Mouse (Mus musculus): ENCODE measurements around the gene Cpm. TPM values are rescaled to one million over a fixed set of nuclear protein-coding genes. Genes with fewer than 3 reads are reported as not detected.
"Not testable (repeated sequence)": the region's sequence is repeated elsewhere in the genome, so short reads cannot be mapped to it uniquely, and the experiment has no call there.

The Cpm gene
- polyA plus RNA-seq, 1 experiment from 2014 or later: 2.4 TPM

- 87% methylated on average over 9 of the region's 9 CpGs for WGBS
These were observed 83.0 kb downstream of the Cpm start for GRCm38 (mm10) chr10:117712191-117712754.

GRCm38 (mm10) chr10:117712871-117713270, 83.6 kb downstream of the Cpm start:
- no peak overlapping the region for H3K4me2 ChIP-seq
- 90% methylated on average over 9 of the region's 9 CpGs for WGBS
- no peaks in the 10 kb centered on the region for H3K36me3 ChIP-seq
- no peak overlapping the region for H3K27ac ChIP-seq
- H3K27me3 ChIP-seq: no peaks in the 10 kb centered on the region
- H3K4me3 ChIP-seq: no peak overlapping the region
- H3K9me3 ChIP-seq (replicated peaks): no peaks in the 10 kb centered on the region
- H3K9ac ChIP-seq: no peak overlapping the region
- peaks cover 19% of the 10 kb centered on the region for H3K4me1 ChIP-seq (replicated peaks)
- no peak for ATAC-seq (replicated peaks; ENCODE audit: insufficient number of reproducible peaks, insufficient read depth, low FRiP score, low read depth)

More at GRCm38 (mm10) chr10:117712191-117712754, 83.0 kb downstream of the Cpm start:
- no peak overlapping the region for H3K4me3 ChIP-seq
- H3K9ac ChIP-seq: no peak overlapping the region
- no peak overlapping the region for H3K27ac ChIP-seq
- ATAC-seq (replicated peaks; ENCODE audit: insufficient number of reproducible peaks, insufficient read depth, low FRiP score, low read depth): no peak
- no peaks in the 10 kb centered on the region for H3K27me3 ChIP-seq
- H3K4me2 ChIP-seq: no peak overlapping the region
- peaks cover 5% of the 10 kb centered on the region; the same call in 1 of the 2 replicates for H3K36me3 ChIP-seq
- H3K4me1 ChIP-seq (replicated peaks): peaks cover 16% of the 10 kb centered on the region
- no peaks in the 10 kb centered on the region for H3K9me3 ChIP-seq (replicated peaks)

GRCm38 (mm10) chr10:117713466-117713865, 84.2 kb downstream of the Cpm start:
- WGBS: 90% methylated on average over 8 of the region's 8 CpGs
- Histone ChIP-seq H3K4me3 (no peak overlapping the region), H3K27me3 (no peaks in the 10 kb centered on the region), H3K9ac (no peak overlapping the region), H3K4me1 (replicated peaks) (peaks cover 24% of the 10 kb centered on the region), H3K9me3 (replicated peaks) (no peaks in the 10 kb centered on the region), H3K4me2 (no peak overlapping the region), H3K27ac (no peak overlapping the region), H3K36me3 (no peaks in the 10 kb centered on the region)
- ATAC-seq (replicated peaks; ENCODE audit: insufficient number of reproducible peaks, insufficient read depth, low FRiP score, low read depth): no peak

- 83% methylated on average over 3 of the region's 3 CpGs for WGBS
- Histone ChIP-seq H3K4me2 (no peak overlapping the region), H3K36me3 (no peaks in the 10 kb centered on the region), H3K4me1 (replicated peaks) (peaks cover 20% of the 10 kb centered on the region), H3K27ac (no peak overlapping the region), H3K4me3 (no peak overlapping the region), H3K27me3 (no peaks in the 10 kb centered on the region), H3K9me3 (replicated peaks) (no peaks in the 10 kb centered on the region), H3K9ac (no peak overlapping the region)
- ATAC-seq (replicated peaks; ENCODE audit: insufficient number of reproducible peaks, insufficient read depth, low FRiP score, low read depth): no peak
These were observed 84.8 kb downstream of the Cpm start for GRCm38 (mm10) chr10:117714048-117714545.

GRCm38 (mm10) chr10:117714928-117715500, 85.7 kb downstream of the Cpm start:
- Histone ChIP-seq H3K9me3 (replicated peaks) (no peaks in the 10 kb centered on the region), H3K9ac (no peak overlapping the region), H3K4me2 (no peak overlapping the region), H3K27me3 (no peaks in the 10 kb centered on the region), H3K36me3 (no peaks in the 10 kb centered on the region), H3K4me3 (no peak overlapping the region), H3K27ac (no peak overlapping the region), H3K4me1 (replicated peaks) (peaks cover 18% of the 10 kb centered on the region)
- no peak for ATAC-seq (replicated peaks; ENCODE audit: insufficient number of reproducible peaks, insufficient read depth, low FRiP score, low read depth)
- WGBS: 65% methylated on average over 4 of the region's 4 CpGs

GRCm38 (mm10) chr10:117715654-117716053, 86.4 kb downstream of the Cpm start:
- not testable (repeated sequence) for H3K27ac ChIP-seq
- WGBS: 96% methylated on average over 1 of the region's 1 CpGs

GRCm38 (mm10) chr10:117716686-117717085, 87.4 kb downstream of the Cpm start:
- H3K27ac ChIP-seq: no peak overlapping the region
- H3K4me1 ChIP-seq (replicated peaks): peaks cover 13% of the 10 kb centered on the region
- no peaks in the 10 kb centered on the region for H3K9me3 ChIP-seq (replicated peaks)
- H3K4me3 ChIP-seq: no peak overlapping the region
- no peak for ATAC-seq (replicated peaks; ENCODE audit: insufficient number of reproducible peaks, insufficient read depth, low FRiP score, low read depth)
- H3K9ac ChIP-seq: no peak overlapping the region
- no peaks in the 10 kb centered on the region for H3K27me3 ChIP-seq
- WGBS: 83% methylated on average over 3 of the region's 3 CpGs
- no peaks in the 10 kb centered on the region for H3K36me3 ChIP-seq
- no peak overlapping the region for H3K4me2 ChIP-seq

More at GRCm38 (mm10) chr10:117715654-117716053, 86.4 kb downstream of the Cpm start:
- H3K4me2 ChIP-seq; H3K4me3 ChIP-seq; H3K9ac ChIP-seq; H3K36me3 ChIP-seq; H3K9me3 ChIP-seq (replicated peaks); H3K27me3 ChIP-seq; ATAC-seq (replicated peaks; ENCODE audit: insufficient number of reproducible peaks, insufficient read depth, low FRiP score, low read depth): not testable (repeated sequence)
- peaks cover 18% of the 10 kb centered on the region for H3K4me1 ChIP-seq (replicated peaks)

GRCm38 (mm10) chr10:117717583-117717982, 88.3 kb downstream of the Cpm start:
- peak overlapping the region; percentile 12 for H3K4me2 ChIP-seq
- WGBS: 2% methylated on average over 4 of the region's 4 CpGs
- H3K36me3 ChIP-seq: no peaks in the 10 kb centered on the region
- ATAC-seq (replicated peaks; ENCODE audit: insufficient number of reproducible peaks, insufficient read depth, low FRiP score, low read depth): 0 out of 2 replicates have a peak, but pooled peaks have one; percentile 50
- H3K9me3 ChIP-seq (replicated peaks): no peaks in the 10 kb centered on the region
- no peak overlapping the region for H3K4me3 ChIP-seq
- peaks cover 13% of the 10 kb centered on the region for H3K4me1 ChIP-seq (replicated peaks)
- H3K27me3 ChIP-seq: no peaks in the 10 kb centered on the region
- H3K9ac ChIP-seq: no peak overlapping the region
- H3K27ac ChIP-seq: peak overlapping the region; percentile 53

GRCm38 (mm10) chr10:117718161-117719119, 89.1 kb downstream of the Cpm start:
- Histone ChIP-seq H3K4me3 (no peak overlapping the region), H3K9ac (no peak overlapping the region)
- WGBS: 41% methylated on average over 19 of the region's 19 CpGs

GRCm38 (mm10) chr10:117724136-117724718, 94.9 kb downstream of the Cpm start:
- no peaks in the 10 kb centered on the region for H3K4me1 ChIP-seq (replicated peaks)
- H3K4me3 ChIP-seq: no peak overlapping the region
- no peaks in the 10 kb centered on the region for H3K27me3 ChIP-seq
- no peaks in the 10 kb centered on the region for H3K9me3 ChIP-seq (replicated peaks)
- no peak overlapping the region for H3K4me2 ChIP-seq
- no peak for ATAC-seq (replicated peaks; ENCODE audit: insufficient number of reproducible peaks, insufficient read depth, low FRiP score, low read depth)
- no peak overlapping the region for H3K9ac ChIP-seq
- H3K27ac ChIP-seq: no peak overlapping the region
- no peaks in the 10 kb centered on the region for H3K36me3 ChIP-seq
- 74% methylated on average over 5 of the region's 5 CpGs for WGBS

More at GRCm38 (mm10) chr10:117718161-117719119, 89.1 kb downstream of the Cpm start:
- Histone ChIP-seq H3K36me3 (no peaks in the 10 kb centered on the region), H3K27me3 (no peaks in the 10 kb centered on the region), H3K4me2 (peak overlapping the region; percentile 12; the same call in 1 of the 2 replicates), H3K27ac (peak overlapping the region; percentile 53), H3K9me3 (replicated peaks) (no peaks in the 10 kb centered on the region), H3K4me1 (replicated peaks) (peaks cover 13% of the 10 kb centered on the region)
- ATAC-seq (replicated peaks; ENCODE audit: insufficient number of reproducible peaks, insufficient read depth, low FRiP score, low read depth): no peak
